Mouse (Mus musculus): Measurements from ENCODE around the gene Laptm5. TPM values are rescaled to one million over a fixed set of nuclear protein-coding genes. Genes with fewer than 3 reads are reported as not detected.

Gene Laptm5
- polyA plus RNA-seq, 1 experiment from 2014 or later, result 64.3 TPM

- no peak overlapping the region for H3K4me3 ChIP-seq
- H3K4me1 ChIP-seq, result no peaks in the 10 kb centered on the region
- H3K27ac ChIP-seq, result no peak overlapping the region
- WGBS (ENCODE audit: insufficient replicate concordance), result 67% methylated on average over 19 of the region's 19 CpGs
- no peaks in the 10 kb centered on the region for H3K27me3 ChIP-seq (replicated peaks)
- H3K4me2 ChIP-seq, result no peak overlapping the region
- no peak overlapping the region for H3K9ac ChIP-seq
- no peaks in the 10 kb centered on the region for H3K36me3 ChIP-seq
- no peak for ATAC-seq
- H3K9me3 ChIP-seq (replicated peaks), result no peaks in the 10 kb centered on the region
Observed at GRCm38 (mm10) chr4:130973332-130974263, 60.7 kb downstream of the Laptm5 start.

GRCm38 (mm10) chr4:130978981-130979380 is 66.1 kb downstream of the Laptm5 start:
- Histone ChIP-seq H3K36me3 (no peaks in the 10 kb centered on the region), H3K4me2 (no peak overlapping the region), H3K27ac (no peak overlapping the region), H3K9ac (no peak overlapping the region), H3K27me3 (replicated peaks) (no peaks in the 10 kb centered on the region), H3K9me3 (replicated peaks) (no peaks in the 10 kb centered on the region), H3K4me3 (no peak overlapping the region), H3K4me1 (no peaks in the 10 kb centered on the region)
- 47% methylated on average over 3 of the region's 3 CpGs for WGBS (ENCODE audit: insufficient replicate concordance)
- ATAC-seq, result no peak

- ATAC-seq, result no peak
- no peaks in the 10 kb centered on the region for H3K9me3 ChIP-seq (replicated peaks)
- H3K36me3 ChIP-seq, result no peaks in the 10 kb centered on the region
- no peak overlapping the region for H3K27ac ChIP-seq
- H3K27me3 ChIP-seq (replicated peaks), result no peaks in the 10 kb centered on the region; the same call in 1 of the 2 replicates
- H3K4me1 ChIP-seq, result no peaks in the 10 kb centered on the region
- no peak overlapping the region for H3K4me2 ChIP-seq
- WGBS (ENCODE audit: insufficient replicate concordance), result 67% methylated on average over 17 of the region's 17 CpGs
- no peak overlapping the region for H3K9ac ChIP-seq
- no peak overlapping the region for H3K4me3 ChIP-seq
Observed at GRCm38 (mm10) chr4:130984416-130985182, 71.7 kb downstream of the Laptm5 start.

Other genes starting within 250 kb of the Laptm5 start
- 43.2 and 43.7 TPM in 2 replicates for gene Pum1, start 249.8 kb upstream of the Laptm5 start, polyA plus RNA-seq (2016; fragmentation: Nextera tagmentation; extraction: Ambion mirVana)
- gene Sdc3, start 120.6 kb upstream of the Laptm5 start, polyA plus RNA-seq (2016; fragmentation: Nextera tagmentation; extraction: Ambion mirVana), result 8.0 and 9.8 TPM in 2 replicates
- gene Matn1, start 31.3 kb downstream of the Laptm5 start, polyA plus RNA-seq (2016; fragmentation: Nextera tagmentation; extraction: Ambion mirVana), result 0.12 and 0.17 TPM in 2 replicates